Mouse (Mus musculus) erythroblast, adult 5-6 weeks (primary cell): ENCODE measurements around the gene Antxr1. TPM values are rescaled to one million over a fixed set of nuclear protein-coding genes. Genes with fewer than 3 reads are reported as not detected.

Source experiments
- ATAC-seq: replicated peaks from 2 replicates; pipeline ENCODE4 v1.8.0; 2016; ENCODE audit warnings: moderate number of reproducible peaks, mild to moderate bottlenecking, moderate TSS enrichment, inconsistent platforms; ENCODE audit not compliant: poor library complexity, low FRiP score, severe bottlenecking
- total RNA-seq, 2 experiments: library from RNA; stranded (forward) in 1 of 2; stranded (reverse) in 1 of 2; fragments of 150-400 nt in 1 of 2; fragments of 200-764, 138-1000 nt in 1 of 2; gene quantifications; 2 replicates each; pipeline versions ENCODE4 v1.2.3 to v1.2.4; 2015 to 2017; ENCODE audit warnings: low replicate concordance in 2 of 2

The Antxr1 gene
- total RNA-seq, 2 experiments from 2014 or later: not detected

GRCm38 (mm10) chr6:87255668-87256067 is 80.0 kb downstream of the Antxr1 start:
- no peak for ATAC-seq

- no peak for ATAC-seq
Measured at GRCm38 (mm10) chr6:87254756-87255155, 80.9 kb downstream of the Antxr1 start.

GRCm38 (mm10) chr6:87251716-87252115 is 83.9 kb downstream of the Antxr1 start:
- ATAC-seq: no peak

- ATAC-seq: no peak
Measured at GRCm38 (mm10) chr6:87250701-87251100, 84.9 kb downstream of the Antxr1 start.

GRCm38 (mm10) chr6:87248226-87248834 is 87.3 kb downstream of the Antxr1 start:
- ATAC-seq: no peak

GRCm38 (mm10) chr6:87244117-87245100 is 91.2 kb downstream of the Antxr1 start:
- no peak for ATAC-seq

GRCm38 (mm10) chr6:87237260-87237659 is 98.4 kb downstream of the Antxr1 start:
- no peak for ATAC-seq

GRCm38 (mm10) chr6:87236061-87236460 is 99.6 kb downstream of the Antxr1 start:
- ATAC-seq: no peak

- no peak for ATAC-seq
Measured at GRCm38 (mm10) chr6:87233111-87233510, 102.5 kb downstream of the Antxr1 start.

- ATAC-seq: no peak
Measured at GRCm38 (mm10) chr6:87230041-87230440, 105.6 kb downstream of the Antxr1 start.

- no peak for ATAC-seq
Measured at GRCm38 (mm10) chr6:87227940-87228339, 107.7 kb downstream of the Antxr1 start.

- ATAC-seq: no peak
Measured at GRCm38 (mm10) chr6:87226315-87226714, 109.3 kb downstream of the Antxr1 start.

- ATAC-seq: no peak
Measured at GRCm38 (mm10) chr6:87225286-87225685, 110.3 kb downstream of the Antxr1 start.

- no peak for ATAC-seq
Measured at GRCm38 (mm10) chr6:87222854-87223631, 112.6 kb downstream of the Antxr1 start.

- no peak for ATAC-seq
Measured at GRCm38 (mm10) chr6:87219061-87219992, 116.3 kb downstream of the Antxr1 start.

- no peak for ATAC-seq
Measured at GRCm38 (mm10) chr6:87216114-87216591, 119.5 kb downstream of the Antxr1 start.

- ATAC-seq: no peak
Measured at GRCm38 (mm10) chr6:87213262-87213661, 122.4 kb downstream of the Antxr1 start.

GRCm38 (mm10) chr6:87211551-87211950 is 124.1 kb downstream of the Antxr1 start:
- no peak for ATAC-seq

- no peak for ATAC-seq
Measured at GRCm38 (mm10) chr6:87207373-87207982, 128.1 kb downstream of the Antxr1 start.
